Mouse (Mus musculus) cerebellum, adult 9-10 months (tissue): ENCODE results near the gene Brwd1.
"Not testable (repeated sequence)": the region's sequence is repeated elsewhere in the genome, so short reads cannot be mapped to it uniquely, and the experiment has no call there.

Experiments
- DNase-seq: peaks from one replicate; pipeline ENCODE4 v3.0.0; 2022

Brwd1 gene

DNA sequence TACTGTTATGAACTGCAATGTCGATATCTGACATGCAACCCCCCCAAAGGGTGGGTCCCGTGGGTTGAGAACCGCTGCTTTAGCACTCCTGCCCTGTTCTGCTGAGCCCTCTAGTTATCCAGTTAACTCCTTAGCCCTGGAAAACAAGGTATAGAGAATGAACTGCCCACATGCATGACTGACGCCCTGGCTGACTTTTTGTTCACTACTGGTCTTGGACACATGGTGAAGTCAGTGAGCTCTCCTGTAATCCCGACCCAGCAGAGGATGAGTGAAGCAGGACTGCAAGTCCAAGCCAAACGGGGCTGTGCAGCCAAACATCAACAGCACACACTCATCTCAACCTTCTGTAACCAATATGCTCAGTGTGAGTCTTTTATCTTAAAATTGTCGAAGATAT is 1.8 kb downstream of the Brwd1 start:
- no peak for DNase-seq

DNA sequence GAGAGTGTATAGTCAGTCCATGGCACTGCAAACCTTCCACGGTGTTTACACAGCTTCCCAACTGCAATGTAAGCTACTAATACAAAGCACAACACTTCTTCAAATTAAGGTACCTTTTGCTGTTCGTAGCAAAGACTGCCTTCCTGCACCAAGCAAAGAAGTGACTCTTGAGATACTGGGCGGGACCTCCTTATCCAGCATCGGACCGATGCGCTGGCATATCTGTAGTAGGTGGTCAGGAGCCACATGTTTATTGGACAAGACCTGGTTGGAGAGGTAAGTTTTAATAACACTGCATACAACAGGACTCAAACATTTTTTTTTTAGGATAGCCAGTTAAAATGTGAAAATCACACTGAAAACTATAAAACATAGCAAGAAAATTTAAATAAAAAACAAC is 14.0 kb downstream of the Brwd1 start:
- DNase-seq, result no peak

- DNase-seq, result no peak
These were observed 16.2 kb downstream of the Brwd1 start for GRCm38 (mm10) chr16:96066174-96066573.

DNA sequence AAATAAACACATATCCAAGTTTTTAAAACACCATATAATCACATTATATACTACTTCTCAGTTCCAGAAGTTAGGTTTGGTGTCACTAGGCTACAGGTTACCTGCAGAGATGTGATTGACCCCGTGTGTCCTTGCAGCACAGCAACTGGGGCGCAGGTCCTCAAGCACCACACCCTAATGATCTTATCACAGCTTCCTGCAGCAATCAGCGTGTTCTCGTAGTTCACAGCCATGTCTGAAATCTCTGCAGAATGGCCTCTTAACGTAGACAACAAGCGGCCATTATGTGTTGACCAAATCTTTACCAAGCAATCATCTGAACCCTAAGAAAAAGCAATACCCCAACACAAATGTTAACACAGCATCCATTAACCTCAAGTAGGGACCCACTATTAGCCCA is 17.7 kb downstream of the Brwd1 start:
- no peak for DNase-seq

GRCm38 (mm10) chr16:96044096-96044495 is 38.2 kb downstream of the Brwd1 start:
- peak; percentile 45 for DNase-seq

DNA sequence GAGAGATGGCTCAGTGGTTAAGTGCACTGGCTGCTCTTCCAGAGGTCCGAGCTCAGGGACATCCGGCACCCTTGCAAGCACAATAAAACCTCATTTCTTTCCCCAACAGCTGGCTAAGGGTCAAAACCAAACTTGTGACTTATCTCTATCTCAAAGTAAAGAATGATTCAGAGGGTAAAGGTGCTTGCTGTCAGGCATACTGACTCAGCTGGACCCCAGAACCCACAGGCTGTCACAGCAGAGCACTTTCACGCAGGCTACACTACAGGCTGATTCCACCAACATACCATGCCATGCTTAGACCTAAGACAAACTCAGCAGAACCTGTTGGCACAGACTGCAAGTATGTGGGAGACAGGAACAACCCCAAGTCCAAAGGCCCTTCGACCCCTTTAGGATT is 41.6 kb downstream of the Brwd1 start:
- DNase-seq, result no peak

- DNase-seq, result no peak
These were observed 42.8 kb downstream of the Brwd1 start for GRCm38 (mm10) chr16:96039538-96039937.

- DNase-seq, result no peak
These were observed 47.9 kb downstream of the Brwd1 start for GRCm38 (mm10) chr16:96034473-96034872.

DNA sequence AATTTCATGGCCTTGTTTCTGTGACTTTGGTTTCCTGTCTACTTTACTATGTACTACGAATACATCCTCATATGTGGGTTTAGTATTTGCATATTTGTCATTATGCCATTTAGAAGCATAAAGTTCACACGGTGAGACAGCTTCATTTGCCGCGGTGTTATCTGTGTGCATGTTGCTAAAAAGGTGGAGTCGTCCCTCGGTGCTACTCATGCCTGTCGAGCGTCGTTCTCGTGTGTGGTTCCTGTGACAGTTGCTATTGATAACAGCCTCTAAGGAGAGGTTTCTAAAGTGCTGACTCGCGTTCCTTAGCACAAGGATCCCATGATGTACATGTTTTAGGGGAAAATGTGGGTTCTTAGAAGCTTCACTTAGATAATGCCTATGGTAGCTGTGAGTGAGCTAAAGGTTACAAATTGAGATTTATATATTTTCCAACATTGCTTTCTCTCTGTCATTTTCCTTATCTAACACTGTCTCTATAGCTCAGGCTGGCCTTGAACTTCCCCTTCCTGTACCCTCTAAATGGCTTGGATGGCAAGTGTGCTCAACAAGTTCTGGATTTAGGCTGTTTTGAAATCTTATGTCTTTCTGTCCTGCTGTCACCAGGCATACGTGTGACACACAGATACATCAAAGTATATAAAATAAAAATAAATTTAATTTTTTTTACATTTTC is 49.8 kb downstream of the Brwd1 start:
- DNase-seq, result no peak

DNA sequence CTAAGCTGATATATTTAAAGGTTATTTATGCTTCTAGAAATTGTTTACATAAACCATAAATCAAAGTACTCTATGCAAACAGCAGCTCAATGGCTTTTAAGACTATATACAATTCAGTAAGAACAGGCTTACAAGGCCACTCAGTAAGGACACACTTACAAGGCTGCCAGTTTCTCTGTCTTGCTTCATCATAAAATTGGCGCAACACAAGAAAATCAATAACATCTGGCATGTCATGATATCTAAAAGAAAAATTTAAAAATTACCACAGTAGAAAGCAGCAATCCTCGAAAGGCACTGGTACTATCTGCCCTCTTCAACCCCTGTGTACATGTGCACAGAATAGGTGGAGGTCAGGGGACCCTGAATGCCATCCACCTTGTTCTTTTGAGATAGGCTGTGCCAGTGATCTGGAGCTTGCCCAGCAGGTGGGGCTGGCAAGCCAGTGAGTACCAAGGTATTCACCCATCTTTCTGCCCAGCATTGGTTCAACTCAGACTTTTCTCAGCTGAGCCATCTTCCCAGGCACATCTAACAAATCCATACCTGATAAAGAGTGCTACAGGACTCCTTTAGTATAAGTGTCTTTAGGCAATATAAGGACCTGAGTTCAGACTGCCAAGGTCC is 51.7 kb downstream of the Brwd1 start:
- no peak for DNase-seq

GRCm38 (mm10) chr16:96026256-96026655 is 56.1 kb downstream of the Brwd1 start:
- DNase-seq, result no peak

DNA sequence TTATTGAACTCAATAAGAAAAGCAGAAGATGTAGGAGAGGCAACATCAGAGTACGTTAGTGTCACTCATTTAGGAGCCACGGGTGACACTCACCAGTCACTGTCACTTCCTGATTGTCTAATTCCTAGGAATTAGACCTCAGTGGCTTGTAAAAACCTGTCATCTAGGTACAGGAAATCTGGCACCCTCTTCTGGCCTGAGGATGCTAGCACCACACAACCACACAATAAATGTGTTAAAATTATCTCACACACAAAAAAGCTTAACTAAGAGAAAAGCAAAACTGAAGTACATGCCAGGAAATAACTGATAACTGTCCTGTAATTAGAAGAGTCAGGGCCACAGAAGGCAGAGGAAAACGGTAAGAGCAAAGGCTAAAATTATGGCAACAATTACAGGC is 57.1 kb downstream of the Brwd1 start:
- DNase-seq, result no peak

GRCm38 (mm10) chr16:96021045-96021444 is 61.3 kb downstream of the Brwd1 start:
- no peak for DNase-seq

GRCm38 (mm10) chr16:96009124-96009523 is 73.2 kb downstream of the Brwd1 start:
- DNase-seq, result not testable (repeated sequence)

GRCm38 (mm10) chr16:96004278-96004677 is 78.0 kb downstream of the Brwd1 start:
- not testable (repeated sequence) for DNase-seq

DNA sequence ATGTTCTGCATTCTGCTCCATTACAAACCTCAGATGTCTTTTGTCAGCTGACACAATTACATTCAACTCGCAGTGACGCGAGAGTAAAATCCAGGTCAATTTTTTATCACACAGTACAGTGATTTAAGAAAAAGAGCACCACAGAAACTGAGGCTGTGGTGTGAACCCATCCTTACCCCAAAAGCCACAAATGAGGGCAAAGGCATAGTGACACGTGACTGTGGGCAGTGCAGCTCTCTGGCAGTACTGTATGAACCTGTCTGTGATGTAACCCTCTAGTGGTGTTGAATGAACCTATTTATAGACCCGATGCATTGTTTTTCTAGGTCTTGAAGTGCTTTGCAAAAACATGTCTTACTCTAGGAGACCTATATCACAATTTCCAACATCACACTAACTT is 83.0 kb downstream of the Brwd1 start:
- DNase-seq, result no peak

GRCm38 (mm10) chr16:95996156-95996555 is 86.2 kb downstream of the Brwd1 start:
- no peak for DNase-seq

- not testable (repeated sequence) for DNase-seq
These were observed 87.8 kb downstream of the Brwd1 start for GRCm38 (mm10) chr16:95994576-95994975.

- DNase-seq, result no peak
These were observed 89.7 kb downstream of the Brwd1 start for GRCm38 (mm10) chr16:95992596-95992995.

DNA sequence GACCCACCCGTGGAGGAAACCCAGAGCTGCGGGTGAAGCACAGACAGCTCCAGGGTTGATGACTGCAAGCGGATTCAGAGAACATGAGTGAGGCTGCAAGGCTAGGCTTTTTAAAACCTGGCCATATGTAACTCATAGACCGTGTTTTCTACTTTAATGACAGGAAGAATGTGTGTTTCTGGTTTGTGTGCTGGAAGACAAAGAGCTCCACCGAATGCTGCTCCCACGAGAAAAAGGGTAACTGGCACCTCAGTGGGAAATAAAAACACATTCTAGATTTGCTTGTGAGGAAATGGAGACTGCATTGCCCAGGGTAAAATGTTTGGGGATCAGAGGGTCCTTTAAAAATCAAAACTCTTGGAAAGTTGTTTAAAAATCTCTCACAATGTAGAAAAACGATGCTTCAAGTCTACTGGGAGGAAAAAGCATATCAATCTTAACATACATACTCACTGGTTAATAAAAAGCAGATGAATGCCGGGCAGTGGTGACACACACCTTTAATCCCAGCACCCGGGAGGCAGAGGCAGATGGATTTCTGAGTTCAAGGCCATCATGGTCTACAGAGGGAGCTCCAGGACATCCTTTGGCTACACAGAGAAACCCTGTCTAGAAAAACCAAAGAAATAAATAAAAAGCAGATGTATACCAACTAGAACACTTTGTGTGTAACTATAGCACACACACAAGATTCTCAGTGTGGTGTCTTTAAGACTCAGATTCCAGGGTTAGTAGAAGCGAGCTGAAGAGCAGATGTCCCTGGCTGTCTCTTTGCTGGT is 91.0 kb downstream of the Brwd1 start:
- no peak for DNase-seq

DNA sequence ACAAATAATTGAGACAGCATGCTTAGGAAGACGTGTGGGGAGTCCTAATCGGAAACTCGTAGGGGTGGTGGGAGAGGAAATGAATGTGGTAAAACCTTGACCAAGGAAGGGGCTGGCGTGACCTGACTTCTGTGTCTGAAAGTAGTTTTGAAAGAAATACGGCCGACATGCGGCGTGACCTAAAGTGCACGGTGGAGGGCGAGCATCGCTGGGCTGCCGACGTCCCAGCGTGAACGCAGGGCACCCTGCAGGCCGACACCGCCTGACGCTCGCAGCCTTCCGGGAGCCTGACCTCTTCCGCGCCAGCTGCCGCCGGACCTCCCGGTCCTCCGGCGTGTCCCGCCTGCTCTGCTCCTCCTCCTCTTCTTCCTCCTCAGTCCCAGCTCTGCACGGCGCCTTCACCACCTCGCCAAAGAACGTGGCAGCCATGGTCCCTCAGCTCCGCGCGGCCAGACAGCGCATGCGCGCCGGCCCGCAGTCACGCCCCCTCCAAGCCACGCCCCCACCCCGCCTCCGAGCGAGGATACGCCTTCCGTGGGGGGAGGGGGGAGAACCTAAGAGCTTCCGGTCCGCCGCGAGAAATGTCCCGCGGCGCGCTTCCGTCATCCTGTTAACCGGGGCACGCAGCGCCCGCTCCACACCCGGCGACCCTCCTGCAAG is 91.7 kb downstream of the Brwd1 start, which contains the start of gene Psmg1:
Psmg1 (minus strand) TSS at position 499 of the 660 bp plus-strand sequence.
- DNase-seq, result peak; percentile 97

DNA sequence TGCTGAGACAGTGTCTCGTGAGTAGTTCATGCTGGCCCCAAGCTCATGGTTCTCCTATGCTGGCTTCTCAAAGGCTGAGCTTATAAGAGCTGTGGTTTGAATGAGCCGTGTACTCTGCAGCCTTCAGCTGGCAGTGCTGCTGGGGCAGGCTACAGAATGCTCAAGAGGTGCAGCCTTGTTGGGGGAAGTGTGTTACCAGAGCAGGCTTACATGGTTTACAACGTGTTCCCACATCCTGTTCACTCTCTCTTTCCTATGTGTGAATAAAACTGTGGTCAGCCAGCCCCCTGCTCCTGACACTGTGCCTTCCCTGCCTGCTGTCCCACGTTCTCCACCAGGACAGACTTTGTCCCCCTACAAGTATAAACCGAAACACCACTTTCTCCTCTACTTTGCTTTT is 97.4 kb downstream of the Brwd1 start:
- DNase-seq, result no peak

GRCm38 (mm10) chr16:95983601-95984000 is 98.7 kb downstream of the Brwd1 start:
- no peak for DNase-seq
